13 mouse cellular contexts compared by ENCODE assay signal in the genomic region with DNA sequence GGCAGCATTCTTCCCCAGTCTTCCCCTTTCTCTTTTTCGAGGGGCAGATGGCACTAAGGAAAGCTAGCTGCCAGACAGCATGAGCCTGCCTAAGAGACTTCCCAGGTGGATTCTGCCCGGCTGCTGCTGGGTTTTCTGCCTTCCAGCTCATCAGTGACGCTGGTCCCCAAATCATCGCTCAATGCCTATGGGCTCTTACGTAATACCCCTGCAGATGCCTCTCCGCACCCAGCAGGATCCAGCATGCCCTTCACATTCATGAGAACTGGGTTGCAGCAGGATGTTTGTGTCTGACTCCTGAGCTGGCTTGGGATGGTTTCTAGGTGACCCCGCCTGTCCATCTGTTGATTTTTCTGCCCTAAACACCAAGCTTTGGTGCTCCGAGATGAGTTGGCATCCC.
DNase-seq lines count a peak whose midpoint lies in the region; ATAC-seq and TF ChIP-seq lines count a peak whose summit lies in the region.
"Had no signal": no experiment of that assay in that cellular context is flagged by ENCODE, and none has a peak within 500 bp of the region (broad histone marks: within the 10 kb centered on the region; RNA-seq: fewer than 3 reads in every experiment).

No protein-coding gene starts in this region.

- no peaks in the 10 kb centered on the region for H3K9me3 ChIP-seq in heart, embryonic 10.5 days
- no peaks in the 10 kb centered on the region for H3K9me3 ChIP-seq in forebrain, embryonic 16.5 days (ENCODE audit: control insufficient read depth, low read length)
- H3K9me3 ChIP-seq: lung, embryonic 15.5 days had no signal

- TF ChIP-seq CTCF in heart, adult 2 months (IDR thresholded peaks at IDR 0.05): no peak

- peaks cover 19% of the 10 kb centered on the region for H3K4me1 ChIP-seq in heart, embryonic 10.5 days
- no peaks in the 10 kb centered on the region; the same call in 1 of the 2 replicates for H3K4me1 ChIP-seq in heart, adult 2 months (ENCODE audit: control insufficient read depth, insufficient read depth, low read length)
- peaks cover 21% of the 10 kb centered on the region for H3K4me1 ChIP-seq in forebrain, embryonic 16.5 days (replicated peaks; ENCODE audit: control insufficient read depth, insufficient read depth, low read length)
- H3K4me1 ChIP-seq: embryonic facial prominence, embryonic 12.5 days; lung, embryonic 15.5 days had no signal

- intact Hi-C loops in heart, adult 2 months (cut with DNase I): no loop called here
- intact Hi-C loops in left cerebral cortex, postnatal 4 days (cut with DNase I): no loop called here

- H3K4me3 ChIP-seq in heart, embryonic 10.5 days: no peak overlapping the region
- no peak overlapping the region for H3K4me3 ChIP-seq in heart, adult 2 months
- H3K4me3 ChIP-seq in forebrain, embryonic 16.5 days (replicated peaks; ENCODE audit: low read length): no peak overlapping the region
- H3K4me3 ChIP-seq: embryonic facial prominence, embryonic 12.5 days; lung, embryonic 15.5 days had no signal

- H3K79me2 ChIP-seq in heart, adult 2 months (replicated peaks; ENCODE audit: control insufficient read depth, insufficient read depth, low read length): no peaks in the 10 kb centered on the region

- no peak overlapping the region for H3K9ac ChIP-seq in heart, adult 2 months (ENCODE audit: low read depth, low read length)
- H3K9ac ChIP-seq in forebrain, embryonic 16.5 days (replicated peaks; ENCODE audit: low read depth, low read length): no peak overlapping the region
- H3K9ac ChIP-seq: embryonic facial prominence, embryonic 12.5 days; lung, embryonic 15.5 days had no signal

- WGBS in heart, embryonic 10.5 days: 85% methylated on average over 8 of the region's 8 CpGs
- 88% methylated on average over 8 of the region's 8 CpGs for WGBS in heart, adult 2 months
- 59% methylated on average over 8 of the region's 8 CpGs for WGBS in forebrain, embryonic 16.5 days

- peak; percentile 37 for ATAC-seq in forebrain, embryonic 16.5 days
- ATAC-seq: inflammation-experienced regulatory T-cells, adult 6 months had no signal

- no peak for TF ChIP-seq POLR2A in heart, adult 2 months (IDR thresholded peaks at IDR 0.05; ENCODE audit: insufficient read depth, low read depth, low read length)

- H3K27ac ChIP-seq in heart, embryonic 10.5 days: peak overlapping the region; percentile 53; the same call in 1 of the 2 replicates
- no peak overlapping the region for H3K27ac ChIP-seq in heart, adult 2 months
- H3K27ac ChIP-seq in forebrain, embryonic 16.5 days (ENCODE audit: low read length): peak overlapping the region; percentile 37; the same call in 1 of the 2 replicates
- H3K27ac ChIP-seq: embryonic facial prominence, embryonic 12.5 days; lung, embryonic 15.5 days had no signal

- H3K36me3 ChIP-seq in heart, embryonic 10.5 days: no peaks in the 10 kb centered on the region
- no peaks in the 10 kb centered on the region for H3K36me3 ChIP-seq in heart, adult 2 months (ENCODE audit: control insufficient read depth, insufficient read depth, low read length)
- H3K36me3 ChIP-seq in forebrain, embryonic 16.5 days (ENCODE audit: control insufficient read depth, insufficient read depth): no peaks in the 10 kb centered on the region
- H3K36me3 ChIP-seq: embryonic facial prominence, embryonic 12.5 days; lung, embryonic 15.5 days had no signal

- no peak for DNase-seq in heart, embryonic 10.5 days (ENCODE audit: low spot score)
- no peak for DNase-seq in heart, adult 2 months
- DNase-seq in left cerebral cortex, postnatal 4 days: peak; percentile 61
- no peak for DNase-seq in left cerebral cortex, adult 18-20 months (ENCODE audit: low spot score in 2 of 2)
- peak; percentile 85 for DNase-seq in cerebellum, adult 9-11 months
- DNase-seq in yolk sac, embryonic 10.5 days (ENCODE audit: low spot score): no peak
- no peak for DNase-seq in MN1 (ENCODE audit: low spot score)
- DNase-seq: adrenal gland, postnatal 14 days had no signal

- no peak for TF ChIP-seq EP300 in heart, adult 2 months (IDR thresholded peaks at IDR 0.05; ENCODE audit: insufficient read depth, low read depth, low read length)

- no peak overlapping the region for H3K4me2 ChIP-seq in forebrain, embryonic 16.5 days (ENCODE audit: low read length)
- H3K4me2 ChIP-seq: embryonic facial prominence, embryonic 12.5 days; liver, embryonic 11.5 days; lung, embryonic 15.5 days had no signal

- no peaks in the 10 kb centered on the region for H3K27me3 ChIP-seq in heart, embryonic 10.5 days (ENCODE audit: insufficient read depth, poor library complexity, severe bottlenecking)
- no peaks in the 10 kb centered on the region for H3K27me3 ChIP-seq in heart, adult 2 months (ENCODE audit: control insufficient read depth, insufficient read depth, low read length)
- no peaks in the 10 kb centered on the region for H3K27me3 ChIP-seq in forebrain, embryonic 16.5 days (replicated peaks; ENCODE audit: control insufficient read depth, insufficient read depth, low read length)
- H3K27me3 ChIP-seq: embryonic facial prominence, embryonic 12.5 days; lung, embryonic 15.5 days had no signal

Comparison
In these comparisons a context has a peak if more than half of its experiments do, and no peak if none do; other contexts are left out.
1. DNase-seq: peak in left cerebral cortex, postnatal 4 days (single experiment) and cerebellum, adult 9-11 months (single experiment); none in heart, embryonic 10.5 days (single experiment), heart, adult 2 months (0 of 2), left cerebral cortex, adult 18-20 months (0 of 2), yolk sac, embryonic 10.5 days (single experiment) and MN1 (single experiment).